Mouse (Mus musculus) neural tube, embryonic 11.5 days (tissue): ENCODE results near the gene Gm813. TPM values are rescaled to one million over a fixed set of nuclear protein-coding genes. Genes with fewer than 3 reads are reported as not detected.

Experiments
- ATAC-seq: fragments of 200-750 bp; cut with Nextera tagmentation; 2 replicates; pipeline ENCODE4 v1.8.0; 2017; ENCODE audit warnings: moderate number of reproducible peaks, mild to moderate bottlenecking, moderate TSS enrichment, moderate library complexity; ENCODE audit not compliant: insufficient read depth, low FRiP score, low TSS enrichment
- DNase-seq: peaks from one replicate; pipeline ENCODE4 v3.0.0-alpha.2; 2015; ENCODE audit warnings: low spot score
- H3K27ac ChIP-seq: fragments of 300-500 bp; sonication (generic); 2 replicates; pipeline ENCODE4 v1.5.1; 2014; ENCODE audit warnings: low read depth, mild to moderate bottlenecking, low read length
- H3K27me3 ChIP-seq: fragments of 300-500 bp; sonication (generic); 2 replicates; pipeline ENCODE4 v1.6.1; 2014; ENCODE audit warnings: mild to moderate bottlenecking, low read length, mixed read lengths; ENCODE audit not compliant: control insufficient read depth, insufficient read depth
- H3K36me3 ChIP-seq: fragments of 300-500 bp; sonication (generic); 2 replicates; pipeline ENCODE4 v1.6.1; 2014; ENCODE audit warnings: mild to moderate bottlenecking, low read length, moderate library complexity, mixed read lengths; ENCODE audit not compliant: control insufficient read depth, insufficient read depth
- H3K4me1 ChIP-seq: fragments of 300-500 bp; sonication (generic); 2 replicates; pipeline ENCODE4 v1.6.1; 2014; ENCODE audit warnings: low read length, mixed read lengths; ENCODE audit not compliant: control insufficient read depth, insufficient read depth
- H3K4me2 ChIP-seq: fragments of 300-500 bp; sonication (generic); 2 replicates; pipeline ENCODE4 v1.6.1; 2014; ENCODE audit warnings: low read depth, mild to moderate bottlenecking, moderate library complexity
- H3K4me3 ChIP-seq: fragments of 300-500 bp; sonication (generic); 2 replicates; pipeline ENCODE4 v1.5.1; 2014; ENCODE audit warnings: low read depth, low read length
- H3K9ac ChIP-seq: fragments of 300-500 bp; sonication (generic); 2 replicates; pipeline ENCODE4 v1.6.1; 2014; ENCODE audit warnings: mild to moderate bottlenecking, low read length
- H3K9me3 ChIP-seq: fragments of 300-500 bp; sonication (generic); 2 replicates; pipeline ENCODE4 v1.6.1; 2016; ENCODE audit warnings: low read length; ENCODE audit not compliant: control insufficient read depth
- WGBS: fragments of 180-500 bp; shearing (Covaris S2); extraction: QIAGEN DNeasy Blood & Tissue Kit; methylation state at CpG from one replicate; pipeline ENCODE4 v1.1.7; 2014; 5-methylcytosine and 5-hydroxymethylcytosine counted together
- polyA plus RNA-seq: library from polyadenylated mRNA; unstranded; fragments of >200 nt; fragmentation: Nextera tagmentation; extraction: Ambion mirVana; gene quantifications from 2 replicates; pipeline ENCODE4 v1.2.1, GENCODE M21; 2014

Gene Gm813
- polyA plus RNA-seq, 1 experiment from 2014 or later = not detected

DNA sequence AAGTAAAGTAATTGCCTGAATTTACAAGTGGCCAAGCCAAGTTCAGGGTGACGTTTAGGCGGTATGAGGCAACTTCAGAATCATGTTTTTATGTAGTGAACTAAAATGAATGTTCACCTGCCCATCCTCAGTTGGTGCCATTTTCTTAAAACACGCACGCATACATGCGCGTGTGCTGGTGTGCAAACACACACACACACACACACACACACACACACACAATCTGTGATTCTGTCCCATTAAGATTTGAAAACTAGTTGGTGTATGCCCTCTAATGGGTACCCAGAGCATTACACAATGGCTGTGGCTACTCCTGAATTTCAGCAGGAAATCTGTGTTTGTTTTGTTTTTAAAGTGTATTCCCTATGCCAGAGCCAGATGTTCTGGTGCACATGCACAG is 7.2 kb upstream of the Gm813 start:
- Histone ChIP-seq H3K4me2 (no peak overlapping the region), H3K27ac (no peak overlapping the region), H3K9me3 (no peaks in the 10 kb centered on the region), H3K36me3 (no peaks in the 10 kb centered on the region), H3K4me3 (no peak overlapping the region), H3K27me3 (no peaks in the 10 kb centered on the region), H3K9ac (no peak overlapping the region), H3K4me1 (no peaks in the 10 kb centered on the region)
- 86% methylated on average over 6 of the region's 6 CpGs for WGBS
- ATAC-seq (no peak), DNase-seq (peak; percentile 9)

DNA sequence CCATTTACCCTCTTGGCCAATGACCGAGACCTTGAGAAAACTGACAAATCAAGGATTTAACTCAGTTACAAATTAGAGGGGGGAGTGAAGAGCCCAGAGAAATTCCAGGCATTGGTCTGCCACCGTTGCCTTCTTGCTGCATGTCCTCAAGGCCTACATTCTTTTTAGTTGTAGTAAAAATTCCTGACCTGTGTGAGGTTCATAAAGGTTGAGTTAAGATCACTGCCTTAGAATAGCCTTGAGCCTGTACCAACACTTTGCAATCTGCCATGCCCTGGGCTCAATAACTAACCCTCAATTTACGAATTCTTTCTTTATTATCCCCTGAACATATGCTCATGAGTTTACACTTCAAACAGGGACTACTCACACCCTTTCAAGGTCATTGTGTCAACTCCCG is 6.3 kb upstream of the Gm813 start:
- DNase-seq = no peak
- Histone ChIP-seq H3K4me3 (no peak overlapping the region), H3K9ac (no peak overlapping the region), H3K9me3 (no peaks in the 10 kb centered on the region), H3K4me1 (no peaks in the 10 kb centered on the region), H3K4me2 (no peak overlapping the region), H3K27me3 (no peaks in the 10 kb centered on the region), H3K36me3 (no peaks in the 10 kb centered on the region), H3K27ac (no peak overlapping the region)
- WGBS = 70% methylated on average over 4 of the region's 4 CpGs
- ATAC-seq = no peak

DNA sequence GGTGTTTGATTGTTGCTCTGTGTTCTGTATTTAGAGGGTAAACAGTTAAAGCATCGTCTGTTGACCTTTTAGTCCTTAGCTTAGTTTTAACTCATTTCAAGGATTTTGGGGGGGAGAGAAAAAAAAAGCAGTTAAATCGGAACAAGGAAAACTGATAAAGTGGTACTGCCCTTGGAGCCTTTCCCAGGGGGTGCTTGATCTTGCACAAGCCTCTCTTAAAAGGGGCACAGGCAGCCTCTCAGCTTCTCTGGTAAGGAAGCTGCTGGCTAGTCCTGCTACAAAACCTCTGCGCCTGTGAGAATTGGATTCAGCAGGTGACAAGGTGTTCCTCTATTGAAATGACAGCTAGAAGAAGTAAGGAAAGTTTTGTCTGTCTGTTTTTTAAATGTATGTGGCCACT is 5.6 kb upstream of the Gm813 start:
- Histone ChIP-seq H3K4me1 (no peaks in the 10 kb centered on the region), H3K27me3 (no peaks in the 10 kb centered on the region), H3K4me3 (no peak overlapping the region), H3K4me2 (no peak overlapping the region), H3K9ac (no peak overlapping the region), H3K27ac (no peak overlapping the region), H3K9me3 (no peaks in the 10 kb centered on the region), H3K36me3 (no peaks in the 10 kb centered on the region)
- DNase-seq = no peak
- ATAC-seq = no peak
- WGBS = 94% methylated on average over 3 of the region's 3 CpGs

DNA sequence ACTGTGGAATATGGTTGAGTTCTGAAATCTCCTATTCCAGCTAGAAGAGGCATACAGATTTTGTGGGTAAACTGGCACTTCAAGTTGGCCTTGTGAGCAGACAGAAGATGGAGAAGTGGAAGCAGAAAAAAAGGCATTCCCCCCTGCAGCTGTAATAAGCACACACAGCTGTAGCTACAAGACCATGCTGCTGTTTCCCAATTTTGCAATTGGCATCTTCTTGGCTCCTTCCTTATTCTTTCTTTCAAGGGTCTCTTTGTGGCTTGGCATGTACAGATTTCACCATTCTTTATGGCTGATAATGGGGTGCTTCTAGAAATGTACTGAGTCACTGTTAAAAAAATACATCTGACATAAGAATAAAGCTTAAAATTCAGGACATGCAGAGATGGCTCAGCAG is 568 bp upstream of the Gm813 start:
- H3K36me3 ChIP-seq = no peaks in the 10 kb centered on the region
- no peaks in the 10 kb centered on the region for H3K9me3 ChIP-seq
- no peak overlapping the region for H3K27ac ChIP-seq
- no peak for DNase-seq
- ATAC-seq = no peak
- no peaks in the 10 kb centered on the region for H3K4me1 ChIP-seq
- no peak overlapping the region for H3K4me2 ChIP-seq
- H3K4me3 ChIP-seq = no peak overlapping the region
- H3K9ac ChIP-seq = no peak overlapping the region
- H3K27me3 ChIP-seq = no peaks in the 10 kb centered on the region

DNA sequence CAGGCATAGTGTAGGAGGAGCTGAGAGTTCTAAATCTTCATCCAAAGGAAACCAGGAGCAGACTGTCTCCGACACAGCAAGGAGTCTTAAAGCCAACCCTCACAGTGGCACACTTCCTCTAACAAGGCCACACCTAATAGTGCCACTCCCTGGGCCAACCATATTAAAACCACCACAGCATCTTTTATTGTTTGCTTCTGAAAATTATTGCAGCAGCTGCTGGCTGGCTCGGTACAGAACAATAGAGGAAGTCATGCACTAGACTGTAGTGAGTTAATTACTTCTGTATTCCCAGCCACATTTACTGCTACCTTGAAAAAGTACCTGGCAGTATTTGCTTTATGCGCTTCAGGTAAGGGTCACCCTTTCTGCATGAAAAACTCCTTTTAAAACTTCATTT is 3.8 kb downstream of the Gm813 start:
- WGBS = 79% methylated on average over 3 of the region's 3 CpGs
- Histone ChIP-seq H3K4me3 (no peak overlapping the region), H3K27ac (no peak overlapping the region), H3K4me1 (no peaks in the 10 kb centered on the region), H3K4me2 (no peak overlapping the region), H3K36me3 (no peaks in the 10 kb centered on the region), H3K9ac (no peak overlapping the region), H3K9me3 (no peaks in the 10 kb centered on the region), H3K27me3 (no peaks in the 10 kb centered on the region)
- DNase-seq = no peak
- no peak for ATAC-seq

DNA sequence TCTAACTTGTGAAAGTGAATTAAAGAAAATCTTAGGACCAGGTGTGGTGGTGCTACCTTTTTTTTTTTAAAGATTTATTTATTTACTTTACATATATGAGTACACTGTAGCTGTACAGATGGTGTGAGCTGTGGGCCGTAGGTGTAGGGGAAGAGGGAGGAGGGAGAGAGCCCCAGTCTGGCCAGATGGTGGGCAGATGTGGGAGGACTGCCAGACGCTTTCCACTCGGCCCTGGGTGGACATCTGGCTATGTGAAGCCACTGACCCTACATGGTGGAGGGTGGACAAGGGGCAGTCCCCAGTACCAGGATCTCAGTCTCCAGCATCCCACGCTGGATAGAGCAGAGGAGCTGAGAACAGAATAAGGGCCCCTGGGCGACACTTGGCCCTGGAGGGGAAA is 9.7 kb downstream of the Gm813 start:
- ATAC-seq = no peak
- Histone ChIP-seq H3K4me1 (no peaks in the 10 kb centered on the region), H3K27ac (no peak overlapping the region), H3K27me3 (no peaks in the 10 kb centered on the region), H3K9me3 (no peaks in the 10 kb centered on the region), H3K4me3 (no peak overlapping the region), H3K4me2 (no peak overlapping the region), H3K36me3 (no peaks in the 10 kb centered on the region), H3K9ac (no peak overlapping the region)
- DNase-seq = peak; percentile 14
- 64% methylated on average over 5 of the region's 5 CpGs for WGBS

DNA sequence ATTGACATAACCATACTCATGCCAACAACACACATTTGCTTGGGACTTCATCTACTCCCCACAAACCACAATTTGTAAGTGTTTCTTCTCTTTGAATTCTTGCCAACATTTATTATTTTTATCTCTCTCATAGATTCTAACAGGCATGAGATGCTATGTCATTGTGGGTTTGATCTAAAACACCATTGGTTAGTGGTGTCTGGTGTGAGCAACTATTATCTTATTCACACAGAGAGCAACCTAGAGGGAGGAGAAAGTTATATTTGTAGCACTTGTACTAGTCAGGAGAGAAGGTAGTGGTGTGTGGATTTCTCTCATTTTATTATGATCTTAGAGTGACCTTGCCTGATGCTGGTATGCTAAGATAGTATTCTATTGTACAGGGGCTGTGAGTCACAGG is 12.1 kb downstream of the Gm813 start:
- H3K4me3 ChIP-seq = no peak overlapping the region
- no peak overlapping the region for H3K4me2 ChIP-seq
- no peak overlapping the region for H3K9ac ChIP-seq

DNA sequence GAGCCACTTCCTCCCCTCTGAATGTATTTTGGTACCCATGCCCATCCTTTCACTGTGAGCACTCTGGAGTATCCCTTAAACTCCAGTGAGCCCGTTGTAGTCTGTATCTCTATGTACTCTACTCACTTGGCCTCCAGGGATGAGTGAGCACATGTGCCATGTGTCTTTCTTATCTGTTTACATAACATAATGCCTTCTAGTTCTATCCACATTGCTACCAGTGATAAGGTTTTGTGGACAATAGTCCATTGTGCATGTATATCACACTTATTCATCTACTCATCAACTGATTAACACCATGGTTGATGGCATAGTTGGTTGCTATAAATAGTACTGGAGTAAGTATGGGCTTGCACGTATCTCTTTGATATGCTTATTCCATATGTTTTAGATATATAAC is 12.9 kb downstream of the Gm813 start:
- Histone ChIP-seq H3K27me3 (no peaks in the 10 kb centered on the region), H3K36me3 (no peaks in the 10 kb centered on the region), H3K9me3 (no peaks in the 10 kb centered on the region), H3K9ac (no peak overlapping the region), H3K27ac (no peak overlapping the region), H3K4me2 (no peak overlapping the region), H3K4me1 (no peaks in the 10 kb centered on the region), H3K4me3 (no peak overlapping the region)
- 94% methylated on average over 2 of the region's 2 CpGs for WGBS
- ATAC-seq = no peak
- no peak for DNase-seq

More for the DNA sequence above, 12.1 kb downstream of the Gm813 start:
- Histone ChIP-seq H3K4me1 (no peaks in the 10 kb centered on the region), H3K27me3 (no peaks in the 10 kb centered on the region), H3K27ac (no peak overlapping the region), H3K9me3 (no peaks in the 10 kb centered on the region), H3K36me3 (no peaks in the 10 kb centered on the region)
- no peak for DNase-seq
- ATAC-seq = no peak

DNA sequence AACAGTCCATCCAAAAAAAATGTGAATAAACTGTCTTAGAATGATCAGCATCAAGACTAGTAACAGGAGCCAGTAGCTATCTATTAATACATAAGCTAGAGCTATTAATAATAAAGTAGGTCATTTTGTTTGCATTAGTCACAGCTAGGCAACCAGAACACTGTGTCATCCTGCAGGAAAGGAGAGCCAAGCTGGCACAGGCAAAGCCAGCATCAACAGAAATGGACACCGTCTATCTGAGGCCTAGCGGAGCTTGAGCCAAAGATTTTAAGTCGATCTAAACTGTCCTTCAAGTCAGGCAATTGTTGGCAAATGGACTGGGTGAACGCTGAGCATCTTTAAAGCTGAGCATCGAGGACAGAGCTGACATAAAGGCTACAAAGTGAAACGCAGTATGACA is 15.9 kb downstream of the Gm813 start:
- ATAC-seq = no peak
- no peak for DNase-seq
- Histone ChIP-seq H3K4me3 (no peak overlapping the region), H3K27me3 (no peaks in the 10 kb centered on the region), H3K36me3 (no peaks in the 10 kb centered on the region), H3K4me2 (no peak overlapping the region), H3K9me3 (no peaks in the 10 kb centered on the region), H3K9ac (no peak overlapping the region), H3K27ac (no peak overlapping the region), H3K4me1 (no peaks in the 10 kb centered on the region)
- WGBS = 92% methylated on average over 6 of the region's 6 CpGs
